Mouse (Mus musculus) ES-Bruce4 (cell line): ENCODE measurements around the gene Gp1ba.

ENCODE experiments used
- CTCF ChIP-seq: IDR thresholded peaks from one replicate; pipeline ENCODE4 v1.8.1; 2011; ENCODE audit warnings: low read depth, low read length
- POLR2A ChIP-seq: IDR thresholded peaks from one replicate; pipeline ENCODE4 v1.8.1; 2011; ENCODE audit warnings: low read length; ENCODE audit not compliant: insufficient read depth

DNA sequence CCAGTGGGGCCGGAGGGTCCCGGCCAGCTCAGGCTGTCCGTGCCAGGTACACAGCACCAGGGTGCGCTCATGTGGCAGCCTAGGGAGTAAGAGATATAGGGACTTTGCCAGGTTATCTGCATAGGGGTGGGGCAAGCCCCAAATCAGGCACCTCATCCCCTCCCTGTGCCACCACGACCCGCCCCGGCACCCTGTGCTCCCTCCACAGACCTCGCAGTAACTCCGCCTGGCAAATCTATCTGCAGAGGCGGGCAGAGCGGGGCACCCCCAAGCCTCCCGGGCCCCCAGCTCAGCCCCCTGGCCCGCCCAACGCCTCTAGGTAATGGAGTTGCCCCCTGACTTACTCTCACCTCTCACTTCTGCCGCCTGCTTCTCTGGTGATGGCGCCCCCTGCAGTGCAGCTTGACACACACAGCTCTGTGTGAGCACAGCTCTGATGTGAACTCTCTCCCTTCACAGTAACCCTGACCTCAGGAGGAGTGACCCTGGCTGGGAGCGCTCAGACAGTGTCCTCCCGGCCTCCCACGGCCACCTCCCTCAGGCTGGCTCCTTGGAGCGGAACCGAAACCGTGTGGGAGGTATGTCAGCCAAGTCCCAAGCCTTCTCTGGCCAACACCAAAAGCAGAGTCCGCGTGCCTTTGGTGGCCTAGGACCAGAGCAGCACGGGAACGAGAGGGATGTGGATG, 30.4 kb upstream of the Gp1ba start:
- no peak for TF ChIP-seq POLR2A
- peak; percentile 89 for TF ChIP-seq CTCF
